Mouse (Mus musculus) myocyte (in vitro differentiated cells): ENCODE results near the gene Ccdc144b. TPM values are rescaled to one million over a fixed set of nuclear protein-coding genes. Genes with fewer than 3 reads are reported as not detected.

Experiments
- H3K27me3 ChIP-seq: one replicate; pipeline ENCODE4 v1.6.1; 2011; ENCODE audit not compliant: control insufficient read depth, insufficient read depth, insufficient read length
- H3K36me3 ChIP-seq: one replicate; pipeline ENCODE4 v1.6.1; 2011; ENCODE audit not compliant: control insufficient read depth, insufficient read depth
- H3K4me2 ChIP-seq: one replicate; pipeline ENCODE4 v1.6.1; 2011; ENCODE audit warnings: low read depth, control low read depth
- H3K4me3 ChIP-seq: one replicate; pipeline ENCODE4 v1.5.1; 2011; ENCODE audit warnings: mild to moderate bottlenecking, control low read depth, moderate library complexity
- H3K79me2 ChIP-seq: one replicate; pipeline ENCODE4 v1.6.1; 2011; ENCODE audit not compliant: control insufficient read depth, insufficient read depth
- H3ac ChIP-seq: one replicate; pipeline ENCODE4 v1.6.1; 2011; ENCODE audit not compliant: control insufficient read depth, insufficient read length
- CEBPB ChIP-seq: IDR thresholded peaks from 2 replicates; pipeline ENCODE4 v1.6.1; 2011; ENCODE audit warnings: mild to moderate bottlenecking, moderate library complexity; ENCODE audit not compliant: poor library complexity, insufficient read depth, severe bottlenecking
- E2F4 ChIP-seq: IDR thresholded peaks from one replicate; pipeline ENCODE4 v1.6.1; 2011; ENCODE audit warnings: mild to moderate bottlenecking, control low read depth, moderate library complexity; ENCODE audit not compliant: insufficient read depth
- MAX ChIP-seq: IDR thresholded peaks from one replicate; pipeline ENCODE4 v1.6.1; 2011; ENCODE audit warnings: low read depth, mild to moderate bottlenecking, control low read depth
- MYOD1 ChIP-seq, 3 experiments: IDR thresholded peaks; one replicate each; pipeline ENCODE4 v1.6.1; 2011; ENCODE audit warnings: control low read depth in 2 of 3, low read depth in 2 of 3, mild to moderate bottlenecking in 2 of 3, moderate library complexity in 1 of 3; ENCODE audit not compliant: insufficient read length in 2 of 3, control insufficient read depth in 1 of 3
- MYOG ChIP-seq, 3 experiments: IDR thresholded peaks; one replicate each; pipeline ENCODE4 v1.6.1; 2011; ENCODE audit warnings: control low read depth in 2 of 3, low read depth in 2 of 3, mild to moderate bottlenecking in 2 of 3; ENCODE audit not compliant: insufficient read length in 2 of 3, control insufficient read depth in 1 of 3, insufficient read depth in 1 of 3
- POLR2A ChIP-seq: IDR thresholded peaks from one replicate; pipeline ENCODE4 v1.6.1; 2011; ENCODE audit warnings: low read depth, mild to moderate bottlenecking, control low read depth, moderate library complexity; ENCODE audit not compliant: insufficient read length
- POLR2AphosphoS2 ChIP-seq: IDR thresholded peaks from one replicate; pipeline ENCODE4 v1.6.1; 2011; ENCODE audit warnings: low read depth, control low read depth; ENCODE audit not compliant: insufficient read length
- REST ChIP-seq: IDR thresholded peaks from one replicate; pipeline ENCODE4 v1.6.1; 2011; ENCODE audit warnings: mild to moderate bottlenecking, control low read depth, moderate library complexity; ENCODE audit not compliant: insufficient read depth, insufficient read length
- SRF ChIP-seq: IDR thresholded peaks from one replicate; pipeline ENCODE4 v1.6.1; 2011; ENCODE audit warnings: low read depth; ENCODE audit not compliant: control insufficient read depth, insufficient read length
- TCF12 ChIP-seq: IDR thresholded peaks from one replicate; pipeline ENCODE4 v1.6.1; 2011; ENCODE audit warnings: mild to moderate bottlenecking, control low read depth; ENCODE audit not compliant: poor library complexity, insufficient read depth, severe bottlenecking
- TCF3 ChIP-seq: IDR thresholded peaks from one replicate; pipeline ENCODE4 v1.6.1; 2011; ENCODE audit warnings: low read depth, control low read depth; ENCODE audit not compliant: insufficient read length
- USF1 ChIP-seq: IDR thresholded peaks from one replicate; pipeline ENCODE4 v1.6.1; 2011; ENCODE audit warnings: low read depth, mild to moderate bottlenecking, control low read depth, moderate library complexity
- polyA plus RNA-seq: library from polyadenylated mRNA; unstranded; fragments of >200 nt; fragmentation: generic; extraction: Trizol; gene quantifications from one replicate; pipeline ENCODE4 v1.2.1, GENCODE M21; 2012; ENCODE audit warnings: missing spikeins

Gene Ccdc144b
- polyA plus RNA-seq: not detected

GRCm38 (mm10) chr3:36053447-36053846 lies at the start of gene Ccdc144b:
Gene Ccdc144b, minus strand, starts transcription at chr3:36053547.
- Histone ChIP-seq H3K4me2 (no peak within 1 kb of the TSS), H3ac (no peak within 1 kb of the TSS), H3K79me2 (no peaks in the 10 kb centered on the region), H3K4me3 (no peak within 1 kb of the TSS), H3K36me3 (no peaks in the 10 kb centered on the region), H3K27me3 (peaks cover 5% of the 10 kb centered on the region)
- TF ChIP-seq CEBPB (no peak), POLR2AphosphoS2 (no peak), TCF12 (no peak), MYOG (IDR thresholded peaks at IDR 0.05; ENCODE audit: control insufficient read depth in 1 of 3, insufficient read depth in 1 of 3, insufficient read length in 2 of 3, low read depth in 2 of 3) (no peak), MYOD1 (IDR thresholded peaks at IDR 0.05; ENCODE audit: control insufficient read depth in 1 of 3, insufficient read length in 2 of 3, low read depth in 2 of 3) (no peak), USF1 (no peak), MAX (no peak), SRF (no peak), POLR2A (no peak), TCF3 (no peak), E2F4 (no peak)

GRCm38 (mm10) chr3:36095371-36095770 lies 42.0 kb upstream of the Ccdc144b start:
- no peak overlapping the region for H3ac ChIP-seq
- no peaks in the 10 kb centered on the region for H3K79me2 ChIP-seq
- no peak overlapping the region for H3K4me3 ChIP-seq
- no peak overlapping the region for H3K4me2 ChIP-seq
- no peaks in the 10 kb centered on the region for H3K27me3 ChIP-seq
- TF ChIP-seq MYOG (IDR thresholded peaks at IDR 0.05; ENCODE audit: control insufficient read depth in 1 of 3, insufficient read depth in 1 of 3, insufficient read length in 2 of 3, low read depth in 2 of 3): no peak
- TF ChIP-seq MAX: no peak
- no peak for TF ChIP-seq CEBPB
- no peak for TF ChIP-seq E2F4
- TF ChIP-seq MYOD1 (IDR thresholded peaks at IDR 0.05; ENCODE audit: control insufficient read depth in 1 of 3, insufficient read length in 2 of 3, low read depth in 2 of 3): no peak
- TF ChIP-seq TCF12: no peak
- TF ChIP-seq POLR2A: no peak
- no peak for TF ChIP-seq USF1
- no peak for TF ChIP-seq REST
- TF ChIP-seq SRF: no peak
- H3K36me3 ChIP-seq: peaks cover 7% of the 10 kb centered on the region

- H3K36me3 ChIP-seq: peaks cover 19% of the 10 kb centered on the region
- no peak overlapping the region for H3K4me2 ChIP-seq
- no peak for TF ChIP-seq E2F4
- TF ChIP-seq MYOD1 (IDR thresholded peaks at IDR 0.05; ENCODE audit: control insufficient read depth in 1 of 3, insufficient read length in 2 of 3, low read depth in 2 of 3): no peak
- TF ChIP-seq MYOG (IDR thresholded peaks at IDR 0.05; ENCODE audit: control insufficient read depth in 1 of 3, insufficient read depth in 1 of 3, insufficient read length in 2 of 3, low read depth in 2 of 3): no peak
- TF ChIP-seq TCF12: no peak
- TF ChIP-seq SRF: no peak
- TF ChIP-seq USF1: no peak
- TF ChIP-seq MAX: no peak
- no peak for TF ChIP-seq POLR2A
- TF ChIP-seq TCF3: no peak
- TF ChIP-seq POLR2AphosphoS2: no peak
- no peak for TF ChIP-seq REST
- no peak for TF ChIP-seq CEBPB
Observed at GRCm38 (mm10) chr3:36087591-36087990, 34.2 kb upstream of the Ccdc144b start.

DNA sequence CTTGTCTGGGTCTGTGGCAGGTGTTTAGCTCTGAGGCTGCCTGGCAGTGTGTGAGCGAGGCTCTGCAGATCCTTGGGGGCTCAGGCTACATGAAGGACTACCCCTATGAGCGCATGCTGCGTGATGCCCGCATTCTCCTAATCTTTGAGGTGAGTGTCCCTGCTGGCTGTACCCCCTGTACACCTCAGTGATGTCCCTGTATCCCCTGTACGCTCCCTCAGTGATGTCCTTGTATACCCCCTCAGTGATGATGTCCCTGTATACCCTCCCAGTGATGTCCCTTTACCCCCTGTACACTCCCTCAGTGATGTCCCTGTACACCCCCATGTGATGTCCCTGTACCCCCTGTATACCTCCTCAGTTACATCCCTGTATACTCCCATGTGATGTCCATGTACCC lies 32.0 kb upstream of the Ccdc144b start:
- no peak overlapping the region for H3K4me2 ChIP-seq
- TF ChIP-seq TCF12: no peak
- no peak for TF ChIP-seq CEBPB
- TF ChIP-seq TCF3: no peak
- no peak for TF ChIP-seq E2F4
- no peak for TF ChIP-seq MYOD1 (IDR thresholded peaks at IDR 0.05; ENCODE audit: control insufficient read depth in 1 of 3, insufficient read length in 2 of 3, low read depth in 2 of 3)
- no peak for TF ChIP-seq SRF
- TF ChIP-seq MYOG (IDR thresholded peaks at IDR 0.05; ENCODE audit: control insufficient read depth in 1 of 3, insufficient read depth in 1 of 3, insufficient read length in 2 of 3, low read depth in 2 of 3): no peak
- no peak for TF ChIP-seq REST
- no peak overlapping the region for H3ac ChIP-seq
- no peaks in the 10 kb centered on the region for H3K79me2 ChIP-seq
- peaks cover 12% of the 10 kb centered on the region for H3K36me3 ChIP-seq
- no peaks in the 10 kb centered on the region for H3K27me3 ChIP-seq
- no peak overlapping the region for H3K4me3 ChIP-seq

More at GRCm38 (mm10) chr3:36087591-36087990, 34.2 kb upstream of the Ccdc144b start:
- Histone ChIP-seq H3ac (no peak overlapping the region), H3K27me3 (no peaks in the 10 kb centered on the region), H3K4me3 (no peak overlapping the region), H3K79me2 (no peaks in the 10 kb centered on the region)

- no peak overlapping the region for H3K4me2 ChIP-seq
- H3K36me3 ChIP-seq: peaks cover 8% of the 10 kb centered on the region
- H3K4me3 ChIP-seq: no peak overlapping the region
- H3K27me3 ChIP-seq: no peaks in the 10 kb centered on the region
- no peak overlapping the region for H3ac ChIP-seq
- TF ChIP-seq TCF12 (no peak), MYOG (IDR thresholded peaks at IDR 0.05; ENCODE audit: control insufficient read depth in 1 of 3, insufficient read depth in 1 of 3, insufficient read length in 2 of 3, low read depth in 2 of 3) (no peak), USF1 (no peak), CEBPB (no peak), MYOD1 (IDR thresholded peaks at IDR 0.05; ENCODE audit: control insufficient read depth in 1 of 3, insufficient read length in 2 of 3, low read depth in 2 of 3) (no peak), TCF3 (no peak), MAX (no peak), POLR2A (no peak), SRF (no peak), E2F4 (no peak), REST (no peak), POLR2AphosphoS2 (no peak)
- H3K79me2 ChIP-seq: no peaks in the 10 kb centered on the region
Observed at GRCm38 (mm10) chr3:36083381-36083780, 30.0 kb upstream of the Ccdc144b start.
